Mouse (Mus musculus): ENCODE results near the gene Ubox5. TPM values are rescaled to one million over a fixed set of nuclear protein-coding genes. Genes with fewer than 3 reads are reported as not detected.

Gene Ubox5
- polyA plus RNA-seq (2015; fragmentation: Nextera tagmentation; extraction: Ambion mirVana), result 12.8 and 13.4 TPM in 2 replicates

GRCm38 (mm10) chr2:130629839-130630203 lies at the start of gene Ubox5, which contains the start of gene Fastkd5:
TSS of gene Ubox5 (minus strand) at chr2:130630038.
TSS of gene Fastkd5 (minus strand) at chr2:130630027.
- Histone ChIP-seq H3K4me1 (replicated peaks) (peaks cover 35% of the 10 kb centered on the region), H3K9ac (replicated peaks) (peak within 1 kb of the TSS; percentile 96), H3K36me3 (peaks cover 20% of the 10 kb centered on the region), H3K4me2 (replicated peaks) (peak within 1 kb of the TSS; percentile 97), H3K9me3 (no peaks in the 10 kb centered on the region), H3K27me3 (peaks cover 29% of the 10 kb centered on the region), H3K27ac (peak within 1 kb of the TSS; percentile 62), H3K4me3 (replicated peaks) (peak within 1 kb of the TSS; percentile 99)
- ATAC-seq, result peak; percentile 89
- WGBS, result under 1% methylated on average over 25 of the region's 25 CpGs

DNA sequence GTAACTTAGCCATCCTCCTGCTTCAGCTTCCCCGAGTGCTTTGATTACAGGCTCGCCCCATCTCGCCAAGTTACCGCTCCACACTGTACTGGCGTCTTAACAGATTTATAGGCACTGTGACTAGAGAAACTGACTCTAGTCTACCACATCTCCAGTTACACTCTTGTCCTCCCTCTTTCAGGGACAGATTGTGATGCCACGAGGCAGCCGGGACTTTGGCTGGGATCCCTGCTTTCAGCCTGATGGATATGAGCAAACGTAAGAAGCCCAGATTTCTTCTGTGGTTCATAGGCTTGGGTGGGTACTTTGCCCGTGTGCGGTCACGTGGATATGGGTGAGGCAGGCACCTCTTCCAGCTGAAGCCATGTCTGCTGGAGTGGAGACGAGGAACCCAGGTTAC lies 49.3 kb upstream of the Ubox5 start:
- no peak for ATAC-seq
- H3K4me3 ChIP-seq (replicated peaks), result no peak overlapping the region
- H3K9me3 ChIP-seq, result no peaks in the 10 kb centered on the region
- H3K9ac ChIP-seq (replicated peaks), result no peak overlapping the region
- H3K4me1 ChIP-seq (replicated peaks), result no peaks in the 10 kb centered on the region
- no peaks in the 10 kb centered on the region for H3K27me3 ChIP-seq
- H3K27ac ChIP-seq, result no peak overlapping the region
- 96% methylated on average over 12 of the region's 12 CpGs for WGBS
- H3K4me2 ChIP-seq (replicated peaks), result no peak overlapping the region
- H3K36me3 ChIP-seq, result peaks cover 98% of the 10 kb centered on the region

GRCm38 (mm10) chr2:130677211-130677610 lies 47.4 kb upstream of the Ubox5 start:
- Histone ChIP-seq H3K4me3 (replicated peaks) (no peak overlapping the region), H3K4me1 (replicated peaks) (no peaks in the 10 kb centered on the region), H3K27me3 (no peaks in the 10 kb centered on the region), H3K9me3 (no peaks in the 10 kb centered on the region), H3K36me3 (peaks cover 97% of the 10 kb centered on the region), H3K9ac (replicated peaks) (no peak overlapping the region), H3K27ac (no peak overlapping the region), H3K4me2 (replicated peaks) (no peak overlapping the region)
- ATAC-seq, result no peak
- 95% methylated on average over 10 of the region's 10 CpGs for WGBS

DNA sequence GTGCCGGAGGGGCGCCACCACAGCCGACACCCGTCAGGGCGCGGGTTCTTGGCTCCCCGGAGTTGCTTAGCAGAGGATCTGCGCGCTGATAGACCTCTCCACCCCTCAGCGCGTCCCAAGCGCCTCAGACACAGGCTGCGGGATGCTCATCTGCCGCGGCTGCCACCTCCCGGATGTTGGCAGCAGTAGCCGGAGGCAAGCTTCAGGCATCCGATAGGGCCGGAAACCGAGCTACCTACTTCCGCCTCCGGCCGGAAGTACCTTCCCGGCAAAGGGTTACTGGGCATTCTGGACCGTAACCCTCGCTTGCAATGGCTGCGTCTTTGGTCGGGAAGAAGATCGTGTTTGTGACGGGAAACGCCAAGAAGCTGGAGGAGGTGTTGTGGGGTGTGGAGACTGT lies 37.7 kb upstream of the Ubox5 start, which contains the start of gene Itpa:
Itpa (plus strand) TSS at position 52 of the 400 bp plus-strand sequence.
- peaks cover 13% of the 10 kb centered on the region for H3K36me3 ChIP-seq
- peak; percentile 76 for ATAC-seq
- WGBS, result under 1% methylated on average over 31 of the region's 31 CpGs

GRCm38 (mm10) chr2:130664102-130664701 lies 34.4 kb upstream of the Ubox5 start, which contains the start of gene Ddrgk1:
TSS of gene Ddrgk1 (minus strand) at chr2:130664659.
- Histone ChIP-seq H3K4me2 (replicated peaks) (peak within 1 kb of the TSS; percentile 73), H3K27me3 (no peaks in the 10 kb centered on the region), H3K27ac (peak within 1 kb of the TSS; percentile 98), H3K9me3 (no peaks in the 10 kb centered on the region), H3K4me3 (replicated peaks) (peak within 1 kb of the TSS; percentile 60), H3K36me3 (peaks cover 22% of the 10 kb centered on the region), H3K4me1 (replicated peaks) (peaks cover 36% of the 10 kb centered on the region), H3K9ac (replicated peaks) (peak within 1 kb of the TSS; percentile 81)
- under 1% methylated on average over 40 of the region's 40 CpGs for WGBS
- ATAC-seq, result peak; percentile 98

More for the DNA sequence above, 37.7 kb upstream of the Ubox5 start, which contains the start of gene Itpa:
- Histone ChIP-seq H3K9me3 (no peaks in the 10 kb centered on the region), H3K4me3 (replicated peaks) (peak within 1 kb of the TSS; percentile 76), H3K4me1 (replicated peaks) (peaks cover 34% of the 10 kb centered on the region), H3K9ac (replicated peaks) (peak within 1 kb of the TSS; percentile 82), H3K4me2 (replicated peaks) (peak within 1 kb of the TSS; percentile 94), H3K27ac (peak within 1 kb of the TSS; percentile 91), H3K27me3 (no peaks in the 10 kb centered on the region)

DNA sequence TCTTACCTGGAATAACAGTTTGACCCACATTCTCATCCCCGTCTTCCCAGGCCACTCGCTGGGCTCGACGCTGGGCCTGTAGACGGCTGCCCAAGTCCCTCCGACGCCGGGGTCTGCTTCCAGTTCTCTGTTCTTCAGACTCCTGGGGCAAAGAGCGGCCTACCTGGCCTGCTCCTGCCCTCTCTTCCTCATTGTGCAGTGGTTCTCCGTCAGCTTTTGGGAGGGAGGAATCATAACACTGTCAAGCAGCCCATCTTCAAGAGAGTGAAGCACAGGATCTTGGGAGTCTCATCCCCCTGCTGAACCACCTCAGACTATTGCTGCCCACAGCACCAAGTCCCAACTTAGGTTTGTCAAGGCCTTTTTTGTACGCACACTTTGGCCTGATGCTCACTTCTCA lies 33.5 kb upstream of the Ubox5 start:
- WGBS, result 87% methylated on average over 11 of the region's 11 CpGs

GRCm38 (mm10) chr2:130658530-130658929 lies 28.7 kb upstream of the Ubox5 start:
- no peaks in the 10 kb centered on the region for H3K9me3 ChIP-seq
- H3K36me3 ChIP-seq, result peaks cover 77% of the 10 kb centered on the region
- H3K27ac ChIP-seq, result no peak overlapping the region
- no peak for ATAC-seq
- no peak overlapping the region for H3K4me3 ChIP-seq (replicated peaks)
- H3K4me2 ChIP-seq (replicated peaks), result no peak overlapping the region
- H3K4me1 ChIP-seq (replicated peaks), result peaks cover 18% of the 10 kb centered on the region
- H3K9ac ChIP-seq (replicated peaks), result no peak overlapping the region
- H3K27me3 ChIP-seq, result no peaks in the 10 kb centered on the region
- 96% methylated on average over 10 of the region's 10 CpGs for WGBS

More for the DNA sequence above, 33.5 kb upstream of the Ubox5 start:
- H3K27ac ChIP-seq, result peak overlapping the region; percentile 98
- peaks cover 29% of the 10 kb centered on the region for H3K4me1 ChIP-seq (replicated peaks)
- H3K9me3 ChIP-seq, result no peaks in the 10 kb centered on the region
- H3K4me3 ChIP-seq (replicated peaks), result peak overlapping the region; percentile 60
- H3K4me2 ChIP-seq (replicated peaks), result peak overlapping the region; percentile 73
- no peaks in the 10 kb centered on the region for H3K27me3 ChIP-seq
- H3K9ac ChIP-seq (replicated peaks), result peak overlapping the region; percentile 81
- ATAC-seq, result no peak
- H3K36me3 ChIP-seq, result peaks cover 31% of the 10 kb centered on the region

- Histone ChIP-seq H3K4me3 (replicated peaks) (no peak overlapping the region), H3K4me2 (replicated peaks) (no peak overlapping the region), H3K27me3 (no peaks in the 10 kb centered on the region), H3K36me3 (peaks cover 87% of the 10 kb centered on the region), H3K4me1 (replicated peaks) (peaks cover 9% of the 10 kb centered on the region), H3K9ac (replicated peaks) (no peak overlapping the region), H3K9me3 (no peaks in the 10 kb centered on the region), H3K27ac (no peak overlapping the region)
- WGBS, result 88% methylated on average over 6 of the region's 6 CpGs
- ATAC-seq, result no peak
Observed at GRCm38 (mm10) chr2:130657541-130657940, 27.7 kb upstream of the Ubox5 start.

DNA sequence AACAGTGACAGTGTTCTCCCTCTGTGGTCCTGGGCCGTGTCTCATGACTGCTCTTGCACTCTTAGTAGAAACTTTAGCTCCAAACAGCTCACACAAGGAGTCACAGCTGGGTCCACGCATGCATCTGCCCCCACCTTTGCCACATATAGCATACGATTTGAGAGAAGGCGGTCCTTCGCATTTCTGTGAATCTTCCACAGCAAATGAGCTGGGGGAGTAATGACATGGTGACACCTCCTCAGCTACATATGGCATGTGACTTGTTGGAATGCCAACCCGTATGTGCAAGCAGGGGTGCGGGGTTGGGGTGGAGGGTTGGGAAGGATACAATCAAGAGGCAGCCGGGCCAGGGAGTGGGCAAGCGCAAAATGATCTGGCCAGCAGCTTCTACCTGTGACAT lies 26.7 kb upstream of the Ubox5 start:
- Histone ChIP-seq H3K4me1 (replicated peaks) (no peaks in the 10 kb centered on the region), H3K9me3 (no peaks in the 10 kb centered on the region), H3K27ac (no peak overlapping the region), H3K36me3 (peaks cover 81% of the 10 kb centered on the region), H3K9ac (replicated peaks) (no peak overlapping the region), H3K27me3 (no peaks in the 10 kb centered on the region), H3K4me3 (replicated peaks) (no peak overlapping the region), H3K4me2 (replicated peaks) (no peak overlapping the region)
- WGBS, result 91% methylated on average over 9 of the region's 9 CpGs
- no peak for ATAC-seq

DNA sequence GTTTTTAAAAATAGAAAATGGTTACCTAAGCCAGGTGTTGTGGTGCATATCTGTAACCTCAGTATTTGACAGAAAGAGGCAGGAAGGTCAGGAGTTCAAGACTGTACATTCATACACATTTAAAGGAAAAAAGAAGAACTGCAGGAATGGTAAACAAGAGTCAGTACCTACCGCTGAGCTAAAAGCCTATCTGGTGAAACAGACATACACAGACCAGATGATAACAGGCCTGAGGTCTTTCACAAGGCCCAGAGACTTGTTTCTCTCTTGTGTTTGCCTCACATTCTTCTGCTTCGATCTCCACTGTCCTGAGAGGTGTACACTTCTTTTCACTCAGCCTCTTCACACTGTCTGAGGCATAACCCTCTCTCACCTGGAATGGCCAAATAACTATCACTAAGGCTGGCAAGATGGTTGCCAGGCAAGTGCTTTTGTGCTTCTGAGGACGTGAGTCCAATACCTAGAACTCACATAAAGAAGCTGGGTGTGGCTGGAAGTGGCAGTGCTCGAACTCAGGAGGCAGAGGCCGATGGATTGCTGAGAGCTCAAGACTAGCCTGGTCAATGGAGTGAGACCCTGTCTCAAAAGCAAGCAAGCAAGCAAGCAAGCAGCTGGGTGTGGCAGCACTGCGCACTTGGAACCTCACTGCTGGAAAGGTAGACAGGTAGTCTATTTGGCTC lies 26.0 kb upstream of the Ubox5 start:
- H3K36me3 ChIP-seq, result peaks cover 80% of the 10 kb centered on the region
- ATAC-seq, result no peak
- no peak overlapping the region for H3K9ac ChIP-seq (replicated peaks)
- no peaks in the 10 kb centered on the region for H3K27me3 ChIP-seq
- H3K4me2 ChIP-seq (replicated peaks), result no peak overlapping the region
- no peak overlapping the region for H3K27ac ChIP-seq
- H3K4me3 ChIP-seq (replicated peaks), result no peak overlapping the region
- H3K9me3 ChIP-seq, result no peaks in the 10 kb centered on the region
- 94% methylated on average over 6 of the region's 6 CpGs for WGBS
- no peaks in the 10 kb centered on the region for H3K4me1 ChIP-seq (replicated peaks)

GRCm38 (mm10) chr2:130653760-130654159 lies 23.9 kb upstream of the Ubox5 start:
- H3K4me1 ChIP-seq (replicated peaks), result no peaks in the 10 kb centered on the region
- no peaks in the 10 kb centered on the region for H3K27me3 ChIP-seq
- peaks cover 84% of the 10 kb centered on the region for H3K36me3 ChIP-seq
- no peak overlapping the region for H3K4me3 ChIP-seq (replicated peaks)
- H3K4me2 ChIP-seq (replicated peaks), result no peak overlapping the region
- no peaks in the 10 kb centered on the region for H3K9me3 ChIP-seq
- no peak overlapping the region for H3K9ac ChIP-seq (replicated peaks)
- ATAC-seq, result no peak
- WGBS, result 95% methylated on average over 1 of the region's 1 CpGs
- no peak overlapping the region for H3K27ac ChIP-seq

GRCm38 (mm10) chr2:130653303-130653702 lies 23.5 kb upstream of the Ubox5 start:
- 94% methylated on average over 2 of the region's 2 CpGs for WGBS
- Histone ChIP-seq H3K9me3 (no peaks in the 10 kb centered on the region), H3K4me1 (replicated peaks) (no peaks in the 10 kb centered on the region), H3K4me3 (replicated peaks) (no peak overlapping the region), H3K4me2 (replicated peaks) (no peak overlapping the region), H3K27ac (no peak overlapping the region), H3K9ac (replicated peaks) (no peak overlapping the region), H3K36me3 (peaks cover 80% of the 10 kb centered on the region), H3K27me3 (no peaks in the 10 kb centered on the region)
- no peak for ATAC-seq
